Mouse (Mus musculus) CH12.LX (cell line): ENCODE data around the gene Gm29735.
"Not testable (repeated sequence)": the region's sequence is repeated elsewhere in the genome, so short reads cannot be mapped to it uniquely, and the experiment has no call there.

Source experiments
- CTCF ChIP-seq, 2 experiments: IDR thresholded peaks in 1 of 2; conservative IDR thresholded peaks in 1 of 2; 2 replicates each; pipeline ENCODE4 v1.5.1; 2011 to 2012; ENCODE audit warnings: low read depth in 2 of 2, low read length in 2 of 2, improper control_type of control experiment in 1 of 2, inconsistent platforms in 1 of 2, mild to moderate bottlenecking in 1 of 2, moderate library complexity in 1 of 2
- EP300 ChIP-seq: IDR thresholded peaks from 2 replicates; pipeline ENCODE4 v1.6.1; 2011; ENCODE audit warnings: low read length, improper control_type of control experiment
- JUND ChIP-seq: conservative IDR thresholded peaks from 2 replicates; pipeline ENCODE4 v1.6.1; 2011; ENCODE audit warnings: low read depth, low read length, improper control_type of control experiment
- MAX ChIP-seq: IDR thresholded peaks from 2 replicates; pipeline ENCODE4 v1.6.1; 2011; ENCODE audit warnings: low read length, improper control_type of control experiment
- MEF2A ChIP-seq: IDR thresholded peaks from 2 replicates; pipeline ENCODE4 v1.6.1; 2014; ENCODE audit warnings: low read depth, mild to moderate bottlenecking, inconsistent platforms, low read length, improper control_type of control experiment, borderline replicate concordance
- MXI1 ChIP-seq: IDR thresholded peaks from 2 replicates; pipeline ENCODE4 v1.6.1; 2011; ENCODE audit warnings: mild to moderate bottlenecking, low read depth, low read length, improper control_type of control experiment
- POLR2A ChIP-seq: IDR thresholded peaks from 2 replicates; pipeline ENCODE4 v1.6.1; 2011; ENCODE audit warnings: low read depth, mild to moderate bottlenecking, improper control_type of control experiment, low read length
- SIN3A ChIP-seq: IDR thresholded peaks from 2 replicates; pipeline ENCODE4 v1.6.1; 2012; ENCODE audit warnings: low read length, improper control_type of control experiment, inconsistent platforms
- USF1 ChIP-seq: IDR thresholded peaks from 2 replicates; pipeline ENCODE4 v1.6.1; 2014; ENCODE audit warnings: low read depth, mild to moderate bottlenecking, inconsistent platforms, low read length, improper control_type of control experiment
- ZC3H11A ChIP-seq: IDR thresholded peaks from 2 replicates; pipeline ENCODE4 v1.6.1; 2012; ENCODE audit warnings: low read depth, mild to moderate bottlenecking, inconsistent platforms, low read length, improper control_type of control experiment

- TF ChIP-seq USF1; JUND; EP300; CTCF (conservative IDR thresholded peaks at IDR 0.05 in 1 of 2, IDR thresholded peaks at IDR 0.05 in 1 of 2; ENCODE audit: low read depth in 2 of 2, low read length in 2 of 2); POLR2A; MAX; SIN3A; MEF2A; ZC3H11A; MXI1: not testable (repeated sequence)
Observed at GRCm38 (mm10) chr7:142135934-142136333, 21.0 kb downstream of the Gm29735 start, which contains the start of gene Gm39115.
